In the genomic region with DNA sequence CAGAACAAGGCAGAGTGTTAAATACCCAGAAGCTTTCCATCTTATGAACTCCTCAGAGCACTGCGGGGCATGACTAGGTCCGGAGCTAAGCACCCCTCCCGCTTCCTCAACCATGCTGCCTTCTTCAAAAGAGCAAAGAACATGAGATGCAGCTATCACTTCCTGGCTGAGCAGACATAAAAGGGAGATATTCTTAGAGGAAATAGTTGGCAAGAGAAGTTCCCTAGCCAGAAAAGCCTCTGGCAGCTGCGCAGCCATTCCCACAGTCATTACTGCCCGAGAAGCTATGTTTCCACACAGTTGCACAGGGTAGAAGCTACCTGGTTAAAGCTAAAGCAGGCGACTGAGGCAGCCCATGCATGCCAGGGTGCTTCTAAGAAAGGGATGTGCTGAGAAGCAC, we compare ENCODE assay signal across 14 mouse cellular contexts. TPM values are rescaled to one million over a fixed set of nuclear protein-coding genes. Genes with fewer than 3 reads are reported as not detected.
DNase-seq lines count a peak whose midpoint lies in the region; ATAC-seq and TF ChIP-seq lines count a peak whose summit lies in the region.
"Had no signal": no experiment of that assay in that cellular context is flagged by ENCODE, and none has a peak within 500 bp of the region (broad histone marks: within the 10 kb centered on the region; RNA-seq: fewer than 3 reads in every experiment).

No protein-coding gene starts in this region.

- H3K27me3 ChIP-seq in liver, postnatal 0 days (ENCODE audit: insufficient read depth, low read length), result no peaks in the 10 kb centered on the region
- no peaks in the 10 kb centered on the region for H3K27me3 ChIP-seq in lung, postnatal 0 days (replicated peaks; ENCODE audit: insufficient read depth, low read length)
- no peaks in the 10 kb centered on the region for H3K27me3 ChIP-seq in kidney, embryonic 16.5 days (ENCODE audit: insufficient read depth, low read length)
- H3K27me3 ChIP-seq: Patski had no signal

- no peak for ATAC-seq in liver, postnatal 0 days
- ATAC-seq in lung, postnatal 0 days, result peak; percentile 48
- ATAC-seq in kidney, embryonic 16.5 days (ENCODE audit: low FRiP score, low TSS enrichment), result no peak; the same call in 1 of the 2 replicates
- ATAC-seq: intestine, embryonic 16.5 days; Patski had no signal

- WGBS in liver, postnatal 0 days (ENCODE audit: insufficient replicate concordance), result 36% methylated on average over 6 of the region's 6 CpGs
- WGBS in lung, postnatal 0 days, result 29% methylated on average over 6 of the region's 6 CpGs
- WGBS in kidney, embryonic 16.5 days, result 50% methylated on average over 6 of the region's 6 CpGs

- no peak for TF ChIP-seq CTCF in liver, postnatal 0 days (IDR thresholded peaks at IDR 0.05; ENCODE audit: low read depth)
- TF ChIP-seq CTCF in lung, postnatal 0 days (IDR thresholded peaks at IDR 0.05), result no peak

- no peak for TF ChIP-seq EP300 in liver, postnatal 0 days (IDR thresholded peaks at IDR 0.05; ENCODE audit: low read depth)
- no peak for TF ChIP-seq EP300 in lung, postnatal 0 days (IDR thresholded peaks at IDR 0.05)

- H3K9me3 ChIP-seq in liver, postnatal 0 days (ENCODE audit: low read length), result no peaks in the 10 kb centered on the region
- no peaks in the 10 kb centered on the region for H3K9me3 ChIP-seq in lung, postnatal 0 days (ENCODE audit: low read length)
- no peaks in the 10 kb centered on the region for H3K9me3 ChIP-seq in kidney, embryonic 16.5 days (ENCODE audit: low read length)

- no peak overlapping the region; the same call in 1 of the 2 replicates for H3K4me2 ChIP-seq in liver, postnatal 0 days (ENCODE audit: low read depth, low read length)
- 0 out of 2 replicates have a peak overlapping the region, but pooled peaks have one; percentile 14 for H3K4me2 ChIP-seq in lung, postnatal 0 days (replicated peaks; ENCODE audit: low read depth, low read length)
- H3K4me2 ChIP-seq in kidney, embryonic 16.5 days (replicated peaks; ENCODE audit: low read depth, low read length), result no peak overlapping the region

- H3K4me1 ChIP-seq in liver, postnatal 0 days (ENCODE audit: insufficient read depth), result peaks cover under 1% of the 10 kb centered on the region; the same call in 1 of the 2 replicates
- H3K4me1 ChIP-seq in lung, postnatal 0 days (ENCODE audit: insufficient read depth, low read depth, low read length), result no peaks in the 10 kb centered on the region; the same call in 1 of the 2 replicates
- peaks cover 15% of the 10 kb centered on the region; the same call in 1 of the 2 replicates for H3K4me1 ChIP-seq in kidney, embryonic 16.5 days (ENCODE audit: insufficient read depth, low read length)

- H3K36me3 ChIP-seq in liver, postnatal 0 days (replicated peaks; ENCODE audit: insufficient read depth, low read length), result no peaks in the 10 kb centered on the region
- no peaks in the 10 kb centered on the region for H3K36me3 ChIP-seq in lung, postnatal 0 days (ENCODE audit: insufficient read depth, low read length)
- no peaks in the 10 kb centered on the region for H3K36me3 ChIP-seq in kidney, embryonic 16.5 days (ENCODE audit: insufficient read depth, low read length)

- intact Hi-C loops in gastrocnemius, postnatal 14 days (cut with DNase I; ENCODE audit: low total_unique reads), result no loop called here

- peak; percentile 39 for DNase-seq in gastrocnemius, adult 18-20 months (ENCODE audit: low spot score)
- DNase-seq in gastrocnemius, postnatal 14 days, result no peak
- no peak for DNase-seq in liver, postnatal 0 days
- DNase-seq in liver, result no peak
- peak; percentile 30 for DNase-seq in lung, postnatal 0 days (ENCODE audit: low spot score)
- DNase-seq in thymus, postnatal 10 days (ENCODE audit: low spot score in 2 of 2), result peak; percentile 42 to 50
- no peak for DNase-seq in right cerebral cortex, postnatal 4 days
- DNase-seq: adrenal gland, postnatal 36 days; cerebellum, adult 9-10 months; left cerebral cortex, postnatal 4 days; right cerebral cortex, adult 18-20 months had no signal

- no peak overlapping the region for H3K9ac ChIP-seq in liver, postnatal 0 days (replicated peaks)
- H3K9ac ChIP-seq in lung, postnatal 0 days (replicated peaks; ENCODE audit: low read depth), result no peak overlapping the region
- no peak overlapping the region; the same call in 1 of the 2 replicates for H3K9ac ChIP-seq in kidney, embryonic 16.5 days (replicated peaks; ENCODE audit: low read length)

- H3K4me3 ChIP-seq in liver, postnatal 0 days (ENCODE audit: low read depth, low read length), result no peak overlapping the region
- no peak overlapping the region for H3K4me3 ChIP-seq in lung, postnatal 0 days (ENCODE audit: low read depth, low read length)
- no peak overlapping the region for H3K4me3 ChIP-seq in kidney, embryonic 16.5 days (ENCODE audit: low read length)

- 0 out of 2 replicates have a peak overlapping the region, but pooled peaks have one; percentile 1 for H3K27ac ChIP-seq in liver, postnatal 0 days (ENCODE audit: low read depth)
- no peak overlapping the region; the same call in 1 of the 2 replicates for H3K27ac ChIP-seq in lung, postnatal 0 days (ENCODE audit: low read length)
- no peak overlapping the region for H3K27ac ChIP-seq in kidney, embryonic 16.5 days (ENCODE audit: low read length)

RNA-seq across cellular contexts. Expression of gene Itpr2, which starts 20.6 kb away (rescaled TPM):
- total RNA-seq in gastrocnemius, adult 18-20 months (2021), result 1 to 10 TPM; 5.4 to 7.2 TPM
- total RNA-seq in gastrocnemius, postnatal 14 days (2021), result 10 to 100 TPM in 1 of 2 experiments, 1 to 10 TPM in 1; 9.1 to 14.6 TPM
- 13.8 and 15.2 TPM in 2 replicates for polyA plus RNA-seq in liver, postnatal 0 days (2015; fragmentation: Nextera tagmentation; extraction: Ambion mirVana)
- 15.7 and 23.2 TPM in 2 replicates for polyA plus RNA-seq in lung, postnatal 0 days (2015; fragmentation: Nextera tagmentation; extraction: Ambion mirVana)
- 14.0 and 14.5 TPM in 2 replicates for polyA plus RNA-seq in kidney, embryonic 16.5 days (2015; fragmentation: Nextera tagmentation; extraction: Ambion mirVana)

Comparison
In these comparisons a context has a peak if more than half of its experiments do, and no peak if none do; other contexts are left out.
1. DNase-seq: peak in gastrocnemius, adult 18-20 months (single experiment), lung, postnatal 0 days (single experiment) and thymus, postnatal 10 days (2 of 2); none in gastrocnemius, postnatal 14 days (single experiment), liver, postnatal 0 days (single experiment), liver (single experiment) and right cerebral cortex, postnatal 4 days (single experiment).